Comparison of ENCODE assay signal across 24 mouse cellular contexts in the genomic region with DNA sequence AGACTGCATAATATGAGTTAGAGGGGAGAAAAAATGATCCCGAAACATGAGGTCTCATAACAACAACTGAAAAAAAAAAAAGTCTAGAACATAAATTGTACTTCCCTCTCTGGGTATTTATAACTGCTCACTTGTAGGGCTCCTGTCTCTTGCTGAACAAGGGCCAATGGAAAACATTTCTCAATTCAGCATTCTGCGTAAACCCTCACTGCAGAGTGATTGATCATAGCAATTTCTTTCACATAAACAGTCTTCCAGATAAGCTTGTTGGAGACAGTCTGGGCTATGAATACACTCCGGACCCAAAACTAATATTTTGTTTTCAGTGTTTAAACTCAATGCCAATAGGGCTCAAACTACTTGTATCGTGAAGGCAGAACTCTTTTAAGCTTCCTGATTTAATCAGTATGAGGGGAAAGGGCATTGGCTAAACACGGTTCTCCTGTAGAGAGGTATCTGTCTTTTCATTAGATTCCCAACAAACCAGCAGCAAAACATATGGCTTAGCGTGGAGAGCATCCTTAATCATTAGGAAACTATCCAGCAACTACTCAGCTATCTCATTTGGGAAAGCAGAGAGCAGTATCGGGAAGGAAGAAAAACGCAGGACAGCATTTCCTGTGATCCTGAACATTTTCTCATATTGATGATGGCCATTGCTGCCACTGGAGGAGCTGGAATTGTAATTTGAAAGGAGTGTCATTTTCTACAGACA.
DNase-seq lines count a peak whose midpoint lies in the region; ATAC-seq and TF ChIP-seq lines count a peak whose summit lies in the region.
"Had no signal": no experiment of that assay in that cellular context is flagged by ENCODE, and none has a peak within 500 bp of the region (broad histone marks: within the 10 kb centered on the region; RNA-seq: fewer than 3 reads in every experiment).

No protein-coding gene starts in this region.

- ATAC-seq in hindbrain, postnatal 0 days = no peak
- ATAC-seq in hindbrain, embryonic 12.5 days (ENCODE audit: low FRiP score) = no peak
- ATAC-seq in lung, embryonic 16.5 days (ENCODE audit: low read depth) = peak; percentile 76
- ATAC-seq in intestine, embryonic 16.5 days = 0 out of 2 replicates have a peak, but pooled peaks have one; percentile 28
- ATAC-seq: CD4-positive, CD25-positive, alpha-beta regulatory T cell, adult 4 months; forebrain, embryonic 13.5 days; midbrain, embryonic 13.5 days had no signal

- TF ChIP-seq CTCF in cerebellum, adult 2 months (IDR thresholded peaks at IDR 0.05; ENCODE audit: borderline replicate concordance, insufficient read depth, low read depth, low read length) = no peak
- no peak for TF ChIP-seq CTCF in hindbrain, postnatal 0 days (IDR thresholded peaks at IDR 0.05; ENCODE audit: low read depth)

- H3K4me3 ChIP-seq in cerebellum, adult 2 months (replicated peaks; ENCODE audit: insufficient read depth, low read depth, low read length) = no peak overlapping the region
- no peak overlapping the region for H3K4me3 ChIP-seq in hindbrain, postnatal 0 days (ENCODE audit: low read length)
- H3K4me3 ChIP-seq in hindbrain, embryonic 12.5 days = no peak overlapping the region
- no peak overlapping the region for H3K4me3 ChIP-seq in lung, embryonic 16.5 days (ENCODE audit: low read length)
- H3K4me3 ChIP-seq in intestine, embryonic 16.5 days (ENCODE audit: low read length) = no peak overlapping the region
- H3K4me3 ChIP-seq: forebrain, embryonic 13.5 days; limb, embryonic 13.5 days; midbrain, embryonic 13.5 days; neural tube, embryonic 15.5 days; stomach, embryonic 15.5 days had no signal

- H3K27me3 ChIP-seq in cerebellum, adult 2 months (ENCODE audit: control insufficient read depth, insufficient read depth, low read length) = no peaks in the 10 kb centered on the region
- no peaks in the 10 kb centered on the region for H3K27me3 ChIP-seq in hindbrain, postnatal 0 days (ENCODE audit: insufficient read depth, low read length)
- no peaks in the 10 kb centered on the region for H3K27me3 ChIP-seq in hindbrain, embryonic 12.5 days
- no peaks in the 10 kb centered on the region for H3K27me3 ChIP-seq in lung, embryonic 16.5 days (ENCODE audit: control insufficient read depth, insufficient read depth, low read depth, low read length)
- no peaks in the 10 kb centered on the region for H3K27me3 ChIP-seq in intestine, embryonic 16.5 days (replicated peaks; ENCODE audit: control insufficient read depth, insufficient read depth, low read length)
- H3K27me3 ChIP-seq: forebrain, embryonic 13.5 days; limb, embryonic 13.5 days; midbrain, embryonic 13.5 days; neural tube, embryonic 15.5 days; stomach, embryonic 15.5 days had no signal

- WGBS in cerebellum, adult 2 months = 48% methylated on average over 8 of the region's 8 CpGs
- 67% methylated on average over 8 of the region's 8 CpGs for WGBS in hindbrain, postnatal 0 days
- 82% methylated on average over 8 of the region's 8 CpGs for WGBS in hindbrain, embryonic 12.5 days
- WGBS in lung, embryonic 16.5 days = 35% methylated on average over 8 of the region's 8 CpGs
- WGBS in intestine, embryonic 16.5 days = 50% methylated on average over 8 of the region's 8 CpGs

- H3K9ac ChIP-seq in hindbrain, postnatal 0 days (replicated peaks; ENCODE audit: low read length) = no peak overlapping the region
- H3K9ac ChIP-seq in hindbrain, embryonic 12.5 days = no peak overlapping the region
- H3K9ac ChIP-seq in lung, embryonic 16.5 days (ENCODE audit: low read length) = no peak overlapping the region
- H3K9ac ChIP-seq in intestine, embryonic 16.5 days (ENCODE audit: low read depth, low read length) = no peak overlapping the region
- H3K9ac ChIP-seq: forebrain, embryonic 13.5 days; limb, embryonic 13.5 days; midbrain, embryonic 13.5 days; neural tube, embryonic 15.5 days; stomach, embryonic 15.5 days had no signal

- no peaks in the 10 kb centered on the region for H3K9me3 ChIP-seq in hindbrain, postnatal 0 days (ENCODE audit: low read length)
- H3K9me3 ChIP-seq in hindbrain, embryonic 12.5 days (replicated peaks) = no peaks in the 10 kb centered on the region
- no peaks in the 10 kb centered on the region for H3K9me3 ChIP-seq in lung, embryonic 16.5 days (ENCODE audit: control insufficient read depth, low read length)
- no peaks in the 10 kb centered on the region for H3K9me3 ChIP-seq in intestine, embryonic 16.5 days (ENCODE audit: control insufficient read depth, low read length)
- H3K9me3 ChIP-seq: forebrain, embryonic 13.5 days; limb, embryonic 13.5 days; midbrain, embryonic 13.5 days; neural tube, embryonic 15.5 days; stomach, embryonic 15.5 days had no signal

- H3K27ac ChIP-seq in cerebellum, adult 2 months (ENCODE audit: insufficient read depth, low read length) = no peak overlapping the region
- no peak overlapping the region for H3K27ac ChIP-seq in hindbrain, postnatal 0 days
- no peak overlapping the region for H3K27ac ChIP-seq in hindbrain, embryonic 12.5 days
- H3K27ac ChIP-seq in lung, embryonic 16.5 days (ENCODE audit: low read length) = no peak overlapping the region
- no peak overlapping the region for H3K27ac ChIP-seq in intestine, embryonic 16.5 days (ENCODE audit: low read length)
- H3K27ac ChIP-seq: forebrain, embryonic 13.5 days; limb, embryonic 13.5 days; macrophage; midbrain, embryonic 13.5 days; neural tube, embryonic 15.5 days; stomach, embryonic 15.5 days had no signal

- DNase-seq in cerebellum, adult 2 months = peak; percentile 16 to 29
- no peak for DNase-seq in cerebellum, adult 11 months
- peak; percentile 32 for DNase-seq in hindbrain, postnatal 0 days (ENCODE audit: low spot score)
- DNase-seq in lung, postnatal 10 days = no peak
- no peak for DNase-seq in retina, embryonic 14.5 days (ENCODE audit: low spot score)
- DNase-seq: adrenal gland, postnatal 14 days; cerebellum, postnatal 25 days; gastrocnemius, postnatal 10 days; heart, postnatal 14 days; kidney, adult 18-20 months; kidney, postnatal 4 days; right cerebral cortex, postnatal 25 days; thymus, postnatal 14 days had no signal

- TF ChIP-seq POLR2A in cerebellum, adult 2 months (IDR thresholded peaks at IDR 0.05; ENCODE audit: borderline replicate concordance, insufficient read depth, low read length) = no peak

- no peaks in the 10 kb centered on the region for H3K36me3 ChIP-seq in hindbrain, postnatal 0 days (ENCODE audit: insufficient read depth, low read length)
- no peaks in the 10 kb centered on the region for H3K36me3 ChIP-seq in hindbrain, embryonic 12.5 days
- no peaks in the 10 kb centered on the region for H3K36me3 ChIP-seq in lung, embryonic 16.5 days (ENCODE audit: control insufficient read depth, insufficient read depth, low read length)
- no peaks in the 10 kb centered on the region for H3K36me3 ChIP-seq in intestine, embryonic 16.5 days (ENCODE audit: control insufficient read depth, insufficient read depth, low read length)
- H3K36me3 ChIP-seq: limb, embryonic 13.5 days; midbrain, embryonic 13.5 days; neural tube, embryonic 15.5 days; stomach, embryonic 15.5 days had no signal

- H3K4me2 ChIP-seq in hindbrain, postnatal 0 days (ENCODE audit: low read depth, low read length) = no peak overlapping the region
- no peak overlapping the region for H3K4me2 ChIP-seq in hindbrain, embryonic 12.5 days (replicated peaks)
- H3K4me2 ChIP-seq in lung, embryonic 16.5 days (ENCODE audit: low read depth, low read length) = no peak overlapping the region
- H3K4me2 ChIP-seq in intestine, embryonic 16.5 days (ENCODE audit: low read depth, low read length) = no peak overlapping the region
- H3K4me2 ChIP-seq: forebrain, embryonic 13.5 days; limb, embryonic 13.5 days; liver, embryonic 11.5 days; midbrain, embryonic 13.5 days; neural tube, embryonic 15.5 days; stomach, embryonic 15.5 days had no signal

- peaks cover 7% of the 10 kb centered on the region; the same call in 1 of the 2 replicates for H3K4me1 ChIP-seq in cerebellum, adult 2 months (ENCODE audit: control insufficient read depth, insufficient read depth, low read length)
- H3K4me1 ChIP-seq in hindbrain, postnatal 0 days (ENCODE audit: insufficient read depth, low read length) = no peaks in the 10 kb centered on the region
- no peaks in the 10 kb centered on the region for H3K4me1 ChIP-seq in hindbrain, embryonic 12.5 days
- no peaks in the 10 kb centered on the region; the same call in 1 of the 2 replicates for H3K4me1 ChIP-seq in lung, embryonic 16.5 days (replicated peaks; ENCODE audit: control insufficient read depth, insufficient read depth, low read length)
- H3K4me1 ChIP-seq in intestine, embryonic 16.5 days (ENCODE audit: control insufficient read depth, insufficient read depth, low read length) = no peaks in the 10 kb centered on the region
- H3K4me1 ChIP-seq: forebrain, embryonic 13.5 days; limb, embryonic 13.5 days; midbrain, embryonic 13.5 days; stomach, embryonic 15.5 days had no signal

Comparison
In these comparisons a context has a peak if more than half of its experiments do, and no peak if none do; other contexts are left out.
1. DNase-seq: peak in cerebellum, adult 2 months (2 of 2) and hindbrain, postnatal 0 days (single experiment); none in cerebellum, adult 11 months (single experiment), lung, postnatal 10 days (single experiment) and retina, embryonic 14.5 days (single experiment).
2. ATAC-seq: peak in lung, embryonic 16.5 days (single experiment) and intestine, embryonic 16.5 days (single experiment); none in hindbrain, postnatal 0 days (single experiment) and hindbrain, embryonic 12.5 days (single experiment).